Comparison of ENCODE assay signal across 9 mouse cellular contexts in genomic region chr7:138397485-138398181, GRCm38 (mm10). TPM values are rescaled to one million over a fixed set of nuclear protein-coding genes. Genes with fewer than 3 reads are reported as not detected.
DNase-seq lines count a peak whose midpoint lies in the region; ATAC-seq lines count a peak whose summit lies in the region.
"Had no signal": no experiment of that assay in that cellular context is flagged by ENCODE, and none has a peak within 500 bp of the region (broad histone marks: within the 10 kb centered on the region; RNA-seq: fewer than 3 reads in every experiment).

Gene Tcerg1l (minus strand): TSS chr7:138397730.

- no peaks in the 10 kb centered on the region for H3K36me3 ChIP-seq in lung, embryonic 16.5 days (ENCODE audit: control insufficient read depth, insufficient read depth, low read length)
- no peaks in the 10 kb centered on the region for H3K36me3 ChIP-seq in limb, embryonic 15.5 days

- H3K4me2 ChIP-seq in lung, embryonic 16.5 days (ENCODE audit: low read depth, low read length) = peak within 1 kb of the TSS; percentile 83
- peak within 1 kb of the TSS; percentile 97 for H3K4me2 ChIP-seq in limb, embryonic 15.5 days

- peak within 1 kb of the TSS; percentile 45 for H3K4me3 ChIP-seq in lung, embryonic 16.5 days (ENCODE audit: low read length)
- H3K4me3 ChIP-seq in limb, embryonic 15.5 days = peak within 1 kb of the TSS; percentile 47

- H3K27ac ChIP-seq in lung, embryonic 16.5 days (ENCODE audit: low read length) = no peak within 1 kb of the TSS
- H3K27ac ChIP-seq in limb, embryonic 15.5 days = no peak within 1 kb of the TSS

- under 1% methylated on average over 37 of the region's 76 CpGs for WGBS in lung, embryonic 16.5 days
- WGBS in limb, embryonic 15.5 days = 1% methylated on average over 63 of the region's 76 CpGs

- H3K9me3 ChIP-seq in lung, embryonic 16.5 days (ENCODE audit: control insufficient read depth, low read length) = no peaks in the 10 kb centered on the region
- H3K9me3 ChIP-seq in limb, embryonic 15.5 days = no peaks in the 10 kb centered on the region

- H3K4me1 ChIP-seq in lung, embryonic 16.5 days (replicated peaks; ENCODE audit: control insufficient read depth, insufficient read depth, low read length) = peaks cover 11% of the 10 kb centered on the region
- H3K4me1 ChIP-seq in limb, embryonic 15.5 days = peaks cover 17% of the 10 kb centered on the region

- ATAC-seq in lung, embryonic 16.5 days (ENCODE audit: low read depth) = peak; percentile 52
- ATAC-seq in granulocyte monocyte progenitor cell, adult 5-6 weeks (replicated peaks; ENCODE audit: poor library complexity, severe bottlenecking) = peak; percentile 44
- no peak for ATAC-seq in limb, embryonic 15.5 days (ENCODE audit: insufficient number of reproducible peaks, low FRiP score, low TSS enrichment, low read depth)
- ATAC-seq in megakaryocyte progenitor cell, adult 5-6 weeks (replicated peaks; ENCODE audit: poor library complexity) = no peak

- peaks cover 32% of the 10 kb centered on the region for H3K27me3 ChIP-seq in lung, embryonic 16.5 days (ENCODE audit: control insufficient read depth, insufficient read depth, low read depth, low read length)
- peaks cover 62% of the 10 kb centered on the region for H3K27me3 ChIP-seq in limb, embryonic 15.5 days

- H3K9ac ChIP-seq in lung, embryonic 16.5 days (ENCODE audit: low read length) = no peak within 1 kb of the TSS
- H3K9ac ChIP-seq in limb, embryonic 15.5 days = no peak within 1 kb of the TSS

- DNase-seq in lung, postnatal 25 days (ENCODE audit: low spot score) = no peak
- peak; percentile 32 to 49 for DNase-seq in cerebellum, postnatal 36 days
- peak; percentile 40 to 50 for DNase-seq in right cerebral cortex, postnatal 10 days (ENCODE audit: low spot score in 2 of 2)
- DNase-seq in urinary bladder, postnatal 36 days (ENCODE audit: low spot score in 2 of 2) = no peak

RNA-seq across cellular contexts. Expression of gene Tcerg1l, which starts in this region (rescaled TPM):
- polyA plus RNA-seq in lung, embryonic 16.5 days (2015; fragmentation: Nextera tagmentation; extraction: Ambion mirVana) = 0.41 and 0.53 TPM in 2 replicates
- total RNA-seq in granulocyte monocyte progenitor cell, adult 5-6 weeks (2014; fragmentation: Nextera tagmentation) = not detected in 2 replicates
- not detected in 2 replicates for total RNA-seq in granulocyte monocyte progenitor cell, adult 5-6 weeks (2017)
- polyA plus RNA-seq in limb, embryonic 15.5 days (2015; fragmentation: Nextera tagmentation; extraction: Ambion mirVana) = 0.43 and 0.95 TPM in 2 replicates
- total RNA-seq in megakaryocyte progenitor cell, adult 5-6 weeks (2015) = not detected in 2 replicates
- total RNA-seq in megakaryocyte progenitor cell, adult 5-6 weeks (2017) = 1.2 TPM in 1 of 2 replicates, not detected in the other
- total RNA-seq: common myeloid progenitor, adult 5-6 weeks had no signal

Comparison
In these comparisons a context has a peak if more than half of its experiments do, and no peak if none do; other contexts are left out.
1. Peak in ATAC-seq, H3K4me3 ChIP-seq and H3K4me2 ChIP-seq in lung, embryonic 16.5 days; RNA of the gene not detected or under 1 TPM.
2. Peak in ATAC-seq in granulocyte monocyte progenitor cell, adult 5-6 weeks; RNA of the gene not detected or under 1 TPM.
3. DNase-seq: peak in cerebellum, postnatal 36 days (2 of 2) and right cerebral cortex, postnatal 10 days (2 of 2); none in lung, postnatal 25 days (single experiment) and urinary bladder, postnatal 36 days (0 of 2).